Mouse (Mus musculus): ENCODE results near the gene Tex26.

The Tex26 gene

GRCm38 (mm10) chr5:149433618-149434017 lies 5.8 kb upstream of the Tex26 start:
- DNase-seq (ENCODE audit: low read depth in 1 of 2, low spot score in 2 of 2) = no peak

GRCm38 (mm10) chr5:149434141-149434690 lies 5.2 kb upstream of the Tex26 start:
- no peak for DNase-seq (ENCODE audit: low read depth in 1 of 2, low spot score in 2 of 2)

- no peak for DNase-seq (ENCODE audit: low read depth in 1 of 2, low spot score in 2 of 2)
Measured at GRCm38 (mm10) chr5:149436541-149436940, 2.9 kb upstream of the Tex26 start.

- no peak for DNase-seq (ENCODE audit: low read depth in 1 of 2, low spot score in 2 of 2)
Measured at GRCm38 (mm10) chr5:149437150-149437549, 2.3 kb upstream of the Tex26 start.

GRCm38 (mm10) chr5:149440180-149440573 lies 717 bp downstream of the Tex26 start:
- no peak for DNase-seq (ENCODE audit: low read depth in 1 of 2, low spot score in 2 of 2)

- DNase-seq (ENCODE audit: low read depth in 1 of 2, low spot score in 2 of 2) = no peak
Measured at GRCm38 (mm10) chr5:149441646-149442276, 2.3 kb downstream of the Tex26 start.

- no peak for DNase-seq (ENCODE audit: low read depth in 1 of 2, low spot score in 2 of 2)
Measured at GRCm38 (mm10) chr5:149442277-149442660, 2.8 kb downstream of the Tex26 start.

GRCm38 (mm10) chr5:149444451-149444850 lies 5.0 kb downstream of the Tex26 start:
- no peak for DNase-seq (ENCODE audit: low read depth in 1 of 2, low spot score in 2 of 2)

GRCm38 (mm10) chr5:149446495-149446894 lies 7.0 kb downstream of the Tex26 start:
- no peak for DNase-seq (ENCODE audit: low read depth in 1 of 2, low spot score in 2 of 2)

GRCm38 (mm10) chr5:149447733-149448132 lies 8.3 kb downstream of the Tex26 start:
- no peak for DNase-seq (ENCODE audit: low read depth in 1 of 2, low spot score in 2 of 2)

- no peak for DNase-seq (ENCODE audit: low read depth in 1 of 2, low spot score in 2 of 2)
Measured at GRCm38 (mm10) chr5:149449406-149449805, 9.9 kb downstream of the Tex26 start.

GRCm38 (mm10) chr5:149451209-149451681 lies 11.8 kb downstream of the Tex26 start:
- DNase-seq (ENCODE audit: low read depth in 1 of 2, low spot score in 2 of 2) = no peak

GRCm38 (mm10) chr5:149454281-149454680 lies 14.8 kb downstream of the Tex26 start:
- peak in 1 of 2 experiments; percentile 41 for DNase-seq (ENCODE audit: low read depth in 1 of 2, low spot score in 2 of 2)

GRCm38 (mm10) chr5:149456544-149456943 lies 17.1 kb downstream of the Tex26 start:
- no peak for DNase-seq (ENCODE audit: low read depth in 1 of 2, low spot score in 2 of 2)

GRCm38 (mm10) chr5:149462071-149462470 lies 22.6 kb downstream of the Tex26 start:
- no peak for DNase-seq (ENCODE audit: low read depth in 1 of 2, low spot score in 2 of 2)

- DNase-seq (ENCODE audit: low read depth in 1 of 2, low spot score in 2 of 2) = no peak
Measured at GRCm38 (mm10) chr5:149465305-149465704, 25.8 kb downstream of the Tex26 start.

GRCm38 (mm10) chr5:149474142-149474541 lies 34.7 kb downstream of the Tex26 start:
- no peak for DNase-seq (ENCODE audit: low read depth in 1 of 2, low spot score in 2 of 2)

- DNase-seq (ENCODE audit: low read depth in 1 of 2, low spot score in 2 of 2) = no peak
Measured at GRCm38 (mm10) chr5:149474701-149475468, 35.4 kb downstream of the Tex26 start.

- no peak for DNase-seq (ENCODE audit: low read depth in 1 of 2, low spot score in 2 of 2)
Measured at GRCm38 (mm10) chr5:149481920-149482319, 42.5 kb downstream of the Tex26 start.

GRCm38 (mm10) chr5:149483321-149484052 lies 44.0 kb downstream of the Tex26 start:
- no peak for DNase-seq (ENCODE audit: low read depth in 1 of 2, low spot score in 2 of 2)

- no peak for DNase-seq (ENCODE audit: low read depth in 1 of 2, low spot score in 2 of 2)
Measured at GRCm38 (mm10) chr5:149484270-149484669, 44.8 kb downstream of the Tex26 start.

- no peak for DNase-seq (ENCODE audit: low read depth in 1 of 2, low spot score in 2 of 2)
Measured at GRCm38 (mm10) chr5:149485447-149485846, 46.0 kb downstream of the Tex26 start.
